Mouse (Mus musculus): ENCODE measurements around the gene Lrrk1.

DNA sequence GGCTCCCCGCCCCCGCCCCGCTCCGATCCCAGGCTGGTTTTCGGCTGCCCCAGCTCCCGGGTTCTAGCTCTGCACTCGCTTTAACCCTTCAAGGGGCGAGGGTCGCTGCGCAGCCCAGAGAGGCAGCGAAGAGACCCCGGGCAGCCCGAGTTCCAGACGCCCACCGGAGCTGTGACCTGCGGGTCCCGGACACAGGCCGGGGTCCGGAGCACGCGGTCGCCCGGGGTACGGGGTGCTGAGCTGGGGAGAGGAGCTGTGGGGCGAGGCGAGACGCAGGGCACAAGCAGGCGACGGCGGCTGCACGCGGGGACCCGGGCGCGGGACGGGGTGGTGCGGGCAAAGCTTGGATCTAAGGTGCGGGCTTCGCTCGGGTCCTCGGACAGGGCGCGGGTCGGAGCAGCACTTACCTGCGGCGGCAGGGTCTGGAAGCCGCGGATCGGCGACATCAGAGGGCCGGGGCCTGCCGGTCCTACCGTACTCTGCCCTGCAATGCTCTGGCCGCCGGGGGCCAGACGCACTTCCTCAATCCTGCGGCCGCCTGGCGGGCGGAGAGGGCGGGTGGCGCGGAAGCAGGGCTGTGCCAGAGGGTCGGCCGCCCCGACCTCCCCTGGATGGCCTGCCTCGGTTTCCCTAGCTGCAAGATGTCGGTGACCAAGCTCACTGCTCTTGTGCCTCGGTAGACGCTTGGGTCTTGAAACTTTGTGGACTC lies at the start of gene Lrrk1:
- TF ChIP-seq POLR2A (IDR thresholded peaks at IDR 0.05; ENCODE audit: borderline replicate concordance, extremely low read depth, low read depth, low read length) (peak; percentile 70; the same call in 1 of the 2 replicates), CTCF (IDR thresholded peaks at IDR 0.05; ENCODE audit: insufficient read depth, low read length) (peak; percentile 6; the same call in 1 of the 2 replicates)
